Mouse (Mus musculus) lung, adult 2 months (tissue): ENCODE data around the gene Acacb. TPM values are rescaled to one million over a fixed set of nuclear protein-coding genes. Genes with fewer than 3 reads are reported as not detected.

Experiments
- DNase-seq: peaks from one replicate; pipeline ENCODE4 v3.0.0; 2022
- H3K4me1 ChIP-seq: fragments of 200-500 bp; 2 replicates; pipeline ENCODE4 v1.6.1; 2011; ENCODE audit warnings: low read length; ENCODE audit not compliant: control insufficient read depth, insufficient read depth
- H3K4me3 ChIP-seq: fragments of 200-500 bp; replicated peaks from 2 replicates; pipeline ENCODE3; 2011; ENCODE audit warnings: low read depth, mild to moderate bottlenecking, control low read depth, low read length; ENCODE audit errors: extremely low read depth
- CTCF ChIP-seq: fragments of 200-500 bp; IDR thresholded peaks from 2 replicates; pipeline ENCODE4 v1.5.1; 2011; ENCODE audit warnings: mild to moderate bottlenecking, low read length, control low read depth; ENCODE audit not compliant: insufficient read depth
- POLR2A ChIP-seq: fragments of 200-500 bp; IDR thresholded peaks from 2 replicates; pipeline ENCODE4 v1.6.1; 2011; ENCODE audit warnings: low read depth, mild to moderate bottlenecking, control low read depth, low read length, borderline replicate concordance; ENCODE audit errors: extremely low read depth
- WGBS: fragments of 180-500 bp; shearing (Covaris S2); methylation state at CpG from one replicate; pipeline ENCODE4 v1.1.7; 2018; 5-methylcytosine and 5-hydroxymethylcytosine counted together
- polyA plus RNA-seq: library from polyadenylated mRNA; depleted of rRNA; stranded (reverse); fragments of >200 nt; gene quantifications from 2 replicates; pipeline ENCODE4 v1.2.3, GENCODE M21; 2012

Acacb gene
- polyA plus RNA-seq, 1 experiment = 37.5 TPM

DNA sequence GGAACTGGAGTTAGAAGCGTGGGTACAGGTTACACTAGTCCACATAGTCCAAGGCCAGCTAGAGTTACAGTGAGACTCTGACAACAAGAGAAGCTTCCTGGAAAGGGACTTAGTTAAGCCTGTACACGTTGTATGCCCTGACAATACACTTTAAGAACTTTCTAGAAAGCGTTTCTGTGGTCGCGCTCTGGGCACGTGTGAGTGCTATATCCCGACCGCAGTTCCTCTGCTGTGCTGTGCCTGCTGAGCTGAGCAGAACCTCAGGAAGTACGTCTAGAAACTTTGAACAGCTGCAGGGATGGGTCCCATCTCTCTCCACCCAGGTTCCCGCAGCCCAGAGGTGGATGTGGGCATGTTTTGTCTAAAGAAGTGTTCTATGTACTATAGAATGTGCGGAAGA is 47.8 kb downstream of the Acacb start:
- WGBS = 80% methylated on average over 11 of the region's 11 CpGs
- H3K4me1 ChIP-seq = no peaks in the 10 kb centered on the region
- H3K4me3 ChIP-seq = no peak overlapping the region
- no peak for TF ChIP-seq POLR2A
- TF ChIP-seq CTCF = no peak
- DNase-seq = no peak

DNA sequence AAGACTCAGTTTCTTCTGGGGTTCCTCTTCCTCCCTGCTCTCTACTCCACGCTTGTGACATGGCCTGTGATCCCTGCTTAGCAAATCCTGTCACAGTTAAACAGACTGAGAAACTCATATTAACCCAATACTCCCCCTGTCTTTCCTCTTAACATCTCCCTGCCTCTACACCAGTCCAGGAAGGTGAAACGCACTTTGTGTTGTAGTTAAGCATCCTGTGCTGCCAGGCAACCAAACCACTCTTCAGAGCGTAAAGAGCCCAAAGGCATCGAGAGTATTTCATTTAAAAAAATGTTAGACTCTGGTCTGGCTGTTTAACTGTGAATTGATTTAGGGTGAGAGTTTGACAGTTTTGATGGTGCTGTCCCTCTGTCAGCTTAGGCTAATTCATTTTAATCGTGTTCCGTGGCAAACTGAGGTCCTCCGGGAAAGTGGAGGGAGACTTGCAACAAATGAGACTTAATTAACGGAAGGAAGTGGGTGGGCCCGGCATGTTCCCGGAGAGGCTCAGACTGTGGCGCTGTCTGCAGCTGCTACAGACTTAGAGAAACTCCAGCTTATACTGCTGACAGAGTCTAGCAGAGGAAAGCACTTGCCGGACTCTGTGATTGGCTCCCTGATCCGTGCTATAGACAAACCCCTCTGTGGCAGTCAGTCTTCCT is 52.9 kb downstream of the Acacb start:
- TF ChIP-seq POLR2A (no peak), CTCF (no peak)
- Histone ChIP-seq H3K4me1 (no peaks in the 10 kb centered on the region), H3K4me3 (no peak overlapping the region)
- peak; percentile 19 for DNase-seq
- WGBS = 10% methylated on average over 13 of the region's 13 CpGs

DNA sequence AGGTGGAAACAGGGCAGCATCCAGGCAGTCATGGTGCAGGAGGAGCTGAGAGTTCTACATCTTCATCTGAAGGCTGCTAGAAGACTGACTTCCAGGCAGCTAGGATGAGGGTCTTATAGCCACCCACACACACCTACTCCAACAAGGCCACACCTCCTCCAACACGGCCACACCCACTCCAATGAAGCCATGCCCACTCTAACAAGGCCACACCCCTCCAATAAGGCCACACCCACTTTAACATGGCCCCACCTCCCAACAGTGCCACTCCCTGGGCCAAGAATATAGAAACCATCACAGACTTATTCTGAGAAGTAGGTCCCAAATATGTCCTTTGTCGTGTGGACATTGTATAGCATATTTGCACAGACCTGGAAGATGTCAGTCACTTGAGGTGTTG is 59.8 kb downstream of the Acacb start:
- no peaks in the 10 kb centered on the region for H3K4me1 ChIP-seq
- 78% methylated on average over 2 of the region's 2 CpGs for WGBS
- no peak for DNase-seq
- no peak for TF ChIP-seq CTCF
- TF ChIP-seq POLR2A = no peak
- no peak overlapping the region for H3K4me3 ChIP-seq

DNA sequence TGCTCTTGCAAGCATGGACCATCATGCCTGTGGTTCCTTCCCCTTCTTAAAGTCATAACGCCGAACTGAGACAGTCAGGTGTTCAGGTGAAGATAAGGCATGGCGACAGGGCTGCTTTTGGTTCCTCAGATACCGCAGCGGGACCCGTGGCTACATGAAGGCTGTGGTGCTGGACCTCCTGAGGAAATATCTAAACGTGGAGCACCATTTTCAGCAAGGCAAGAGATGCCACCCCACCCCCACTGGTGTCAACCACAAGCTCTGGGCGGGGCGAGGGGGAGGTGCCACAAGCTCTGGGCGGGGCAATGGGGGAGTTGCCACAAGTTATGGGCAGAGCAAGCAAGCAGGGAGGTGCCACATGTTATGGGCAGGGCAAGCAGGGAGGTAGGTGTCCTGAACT is 66.8 kb downstream of the Acacb start:
- no peak for TF ChIP-seq CTCF
- no peak for TF ChIP-seq POLR2A
- no peak overlapping the region for H3K4me3 ChIP-seq
- no peak for DNase-seq
- 64% methylated on average over 10 of the region's 10 CpGs for WGBS
- H3K4me1 ChIP-seq = no peaks in the 10 kb centered on the region

DNA sequence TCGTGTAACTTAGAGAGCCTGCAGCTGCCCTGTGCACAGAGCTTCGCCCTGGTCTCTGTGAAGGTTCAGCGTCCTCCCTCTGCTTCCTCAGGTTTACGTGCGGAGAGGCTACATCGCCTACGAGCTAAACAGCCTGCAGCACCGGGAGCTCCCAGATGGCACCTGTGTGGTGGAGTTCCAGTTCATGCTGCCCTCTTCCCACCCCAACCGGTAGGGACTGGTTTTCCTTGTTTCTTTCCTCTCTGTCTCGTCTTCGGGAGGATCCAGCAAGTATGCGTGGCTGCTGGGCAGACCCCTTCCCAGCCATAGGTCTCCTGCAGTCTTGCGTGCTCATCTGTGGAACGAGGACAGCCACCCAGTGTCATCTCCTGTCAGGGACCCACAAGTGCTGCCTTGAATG is 72.4 kb downstream of the Acacb start:
- no peak for DNase-seq
- TF ChIP-seq POLR2A = no peak
- no peak for TF ChIP-seq CTCF
- H3K4me3 ChIP-seq = no peak overlapping the region
- no peaks in the 10 kb centered on the region for H3K4me1 ChIP-seq
- WGBS = 82% methylated on average over 14 of the region's 14 CpGs

DNA sequence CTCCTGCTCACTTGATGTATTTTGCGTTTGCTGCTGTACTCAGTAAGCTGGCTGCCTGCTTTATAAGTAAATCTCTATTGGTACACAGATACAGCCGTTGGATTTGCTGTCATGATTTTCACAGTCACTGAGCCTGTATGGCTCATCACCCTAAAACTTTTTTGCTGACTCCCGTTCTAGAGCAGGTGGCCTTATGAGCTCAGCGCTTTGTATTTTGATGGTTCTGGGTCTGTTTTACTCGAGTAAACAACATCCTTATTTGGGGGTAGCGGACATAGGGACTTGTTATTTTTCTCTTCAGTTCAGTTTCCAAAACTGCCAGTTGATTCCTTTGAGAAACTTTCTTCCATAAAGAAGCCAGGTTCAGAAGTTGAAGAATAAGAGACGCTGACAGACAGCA is 79.7 kb downstream of the Acacb start:
- TF ChIP-seq POLR2A (no peak), CTCF (no peak)
- no peak for DNase-seq
- no peaks in the 10 kb centered on the region for H3K4me1 ChIP-seq
- WGBS = 88% methylated on average over 7 of the region's 7 CpGs
- H3K4me3 ChIP-seq = no peak overlapping the region

DNA sequence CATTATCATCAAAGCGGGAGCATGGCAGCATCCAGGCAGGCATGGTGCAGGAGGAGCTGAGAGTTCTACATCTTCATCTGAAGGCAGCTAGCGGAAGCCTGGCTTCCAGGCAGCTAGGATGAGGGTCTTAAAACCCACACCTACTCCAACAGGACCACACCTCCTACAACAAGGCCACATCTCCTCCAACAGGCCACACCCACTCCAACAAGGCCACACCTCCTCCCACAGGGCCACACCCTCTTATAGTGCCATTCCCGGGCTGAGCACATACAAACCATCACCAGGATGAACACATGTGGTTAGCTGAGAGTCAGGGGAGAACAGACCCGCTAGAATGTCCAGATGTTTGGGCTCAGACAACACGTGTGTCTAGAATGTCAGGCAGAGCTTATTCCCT is 82.6 kb downstream of the Acacb start:
- 70% methylated on average over 5 of the region's 5 CpGs for WGBS
- H3K4me1 ChIP-seq = no peaks in the 10 kb centered on the region
- H3K4me3 ChIP-seq = no peak overlapping the region
- DNase-seq = no peak
- TF ChIP-seq POLR2A (no peak), CTCF (no peak)

DNA sequence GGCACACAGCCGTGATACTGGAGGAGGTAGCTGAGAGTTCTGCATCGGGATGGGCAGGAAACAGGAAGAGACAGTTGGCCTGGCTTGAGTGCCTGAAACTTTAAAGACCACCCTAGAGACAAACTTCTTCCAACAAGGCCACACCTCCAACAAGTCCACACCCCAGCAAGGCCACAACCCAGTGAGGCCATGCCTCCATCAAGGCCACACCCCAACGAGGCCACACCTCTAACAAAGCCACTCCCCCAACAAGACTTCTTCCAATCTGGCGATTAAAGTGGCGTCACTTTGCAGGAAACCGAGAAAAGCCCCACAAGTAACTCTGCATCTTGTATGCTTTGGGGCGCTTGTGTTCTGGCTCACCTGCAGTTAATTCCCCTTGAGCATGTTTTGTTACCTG is 92.6 kb downstream of the Acacb start:
- Histone ChIP-seq H3K4me1 (no peaks in the 10 kb centered on the region), H3K4me3 (no peak overlapping the region)
- TF ChIP-seq POLR2A = no peak
- TF ChIP-seq CTCF = no peak
- DNase-seq = no peak
- 29% methylated on average over 7 of the region's 7 CpGs for WGBS

DNA sequence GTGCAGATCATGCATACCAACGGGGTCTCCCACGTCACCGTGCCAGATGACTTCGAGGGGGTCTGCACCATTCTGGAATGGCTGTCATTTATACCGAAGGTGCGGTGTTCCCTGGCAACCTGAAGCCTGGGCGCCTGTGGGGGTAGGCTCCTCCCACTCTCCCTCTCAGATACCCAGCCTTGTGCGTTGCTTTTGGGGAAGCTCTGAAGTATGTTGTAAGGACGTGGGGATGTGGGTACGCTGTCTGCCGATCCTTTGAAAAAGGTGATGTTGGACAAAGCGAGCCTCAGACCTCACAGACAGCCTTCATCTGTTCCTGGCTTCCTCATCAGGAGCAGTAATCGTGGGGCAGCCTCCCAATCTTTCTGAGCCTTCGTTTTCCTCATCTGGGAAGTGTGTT is 93.4 kb downstream of the Acacb start:
- no peaks in the 10 kb centered on the region for H3K4me1 ChIP-seq
- DNase-seq = no peak
- WGBS = 52% methylated on average over 14 of the region's 14 CpGs

DNA sequence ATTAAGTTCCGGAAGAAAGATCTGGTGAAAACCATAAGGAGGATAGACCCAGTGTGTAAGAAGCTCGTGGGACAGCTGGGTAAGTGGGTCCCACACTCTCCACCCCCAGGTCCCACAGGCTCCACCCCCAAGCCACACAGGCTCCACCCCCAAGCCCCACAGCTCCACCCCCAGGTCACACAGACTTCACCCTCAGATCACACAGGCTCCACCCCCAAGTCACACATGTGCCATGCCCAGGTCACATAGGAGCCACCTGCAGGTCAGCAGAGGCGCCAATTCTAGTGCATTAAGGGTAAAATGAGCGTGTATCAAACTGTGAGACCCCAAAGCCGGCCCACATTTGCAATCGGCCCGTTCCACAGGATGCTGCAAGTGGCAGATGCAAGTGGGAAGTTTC is 100.1 kb downstream of the Acacb start:
- TF ChIP-seq CTCF (no peak), POLR2A (no peak)
- 73% methylated on average over 7 of the region's 7 CpGs for WGBS
- no peaks in the 10 kb centered on the region for H3K4me1 ChIP-seq
- H3K4me3 ChIP-seq = no peak overlapping the region
- DNase-seq = no peak

More for the DNA sequence above, 93.4 kb downstream of the Acacb start:
- no peak for TF ChIP-seq CTCF
- TF ChIP-seq POLR2A = no peak
- H3K4me3 ChIP-seq = no peak overlapping the region
